Mouse (Mus musculus) forebrain, embryonic 11.5 days (tissue): ENCODE measurements around the gene Dclk1. TPM values are rescaled to one million over a fixed set of nuclear protein-coding genes. Genes with fewer than 3 reads are reported as not detected.
A peak's percentile ranks its signal among the peaks of the same experiment; 100 is the strongest.

Experiments used
- ATAC-seq: fragments of 200-750 bp; cut with Nextera tagmentation; replicated peaks from 2 replicates; pipeline ENCODE4 v1.8.0; 2017; ENCODE audit warnings: moderate TSS enrichment; ENCODE audit not compliant: low FRiP score
- DNase-seq: peaks from one replicate; pipeline ENCODE4 v3.0.0-alpha.2; 2017; ENCODE audit warnings: low spot score
- H3K27ac ChIP-seq: fragments of 300-500 bp; sonication (generic); 2 replicates; pipeline ENCODE4 v1.5.1; 2014; ENCODE audit warnings: low read depth, low read length
- H3K27me3 ChIP-seq: fragments of 300-500 bp; sonication (generic); 2 replicates; pipeline ENCODE4 v1.6.1; 2014; ENCODE audit warnings: mild to moderate bottlenecking, low read length, mixed read lengths; ENCODE audit not compliant: control insufficient read depth, insufficient read depth
- H3K36me3 ChIP-seq: fragments of 300-500 bp; sonication (generic); 2 replicates; pipeline ENCODE4 v1.6.1; 2014; ENCODE audit warnings: mild to moderate bottlenecking, low read length, moderate library complexity, mixed read lengths; ENCODE audit not compliant: control insufficient read depth, insufficient read depth
- H3K4me1 ChIP-seq: fragments of 300-500 bp; sonication (generic); replicated peaks from 2 replicates; pipeline ENCODE4 v1.6.1; 2014; ENCODE audit warnings: low read length, mixed read lengths; ENCODE audit not compliant: control insufficient read depth, insufficient read depth
- H3K4me2 ChIP-seq: fragments of 300-500 bp; sonication (generic); 2 replicates; pipeline ENCODE4 v1.6.1; 2014; ENCODE audit warnings: low read depth, mild to moderate bottlenecking, low read length, moderate library complexity, mixed read lengths; ENCODE audit not compliant: severe bottlenecking
- H3K4me3 ChIP-seq: fragments of 300-500 bp; sonication (generic); 2 replicates; pipeline ENCODE4 v1.5.1; 2014; ENCODE audit warnings: low read depth, low read length
- H3K9ac ChIP-seq: fragments of 300-500 bp; sonication (generic); 2 replicates; pipeline ENCODE4 v1.6.1; 2014; ENCODE audit warnings: low read length
- H3K9me3 ChIP-seq: fragments of 300-500 bp; sonication (generic); 2 replicates; pipeline ENCODE4 v1.6.1; 2016; ENCODE audit warnings: low read length, mixed read lengths; ENCODE audit not compliant: control insufficient read depth
- WGBS: fragments of 180-500 bp; shearing (Covaris S2); extraction: QIAGEN DNeasy Blood & Tissue Kit; methylation state at CpG from one replicate; pipeline ENCODE4 v1.1.7; 2014; 5-methylcytosine and 5-hydroxymethylcytosine counted together
- polyA plus RNA-seq: library from polyadenylated mRNA; unstranded; fragments of >200 nt; fragmentation: Nextera tagmentation; extraction: Ambion mirVana; gene quantifications from 2 replicates; pipeline ENCODE4 v1.2.1, GENCODE M21; 2014

Dclk1 gene
- polyA plus RNA-seq, 1 experiment from 2014 or later = 77.5 TPM

DNA sequence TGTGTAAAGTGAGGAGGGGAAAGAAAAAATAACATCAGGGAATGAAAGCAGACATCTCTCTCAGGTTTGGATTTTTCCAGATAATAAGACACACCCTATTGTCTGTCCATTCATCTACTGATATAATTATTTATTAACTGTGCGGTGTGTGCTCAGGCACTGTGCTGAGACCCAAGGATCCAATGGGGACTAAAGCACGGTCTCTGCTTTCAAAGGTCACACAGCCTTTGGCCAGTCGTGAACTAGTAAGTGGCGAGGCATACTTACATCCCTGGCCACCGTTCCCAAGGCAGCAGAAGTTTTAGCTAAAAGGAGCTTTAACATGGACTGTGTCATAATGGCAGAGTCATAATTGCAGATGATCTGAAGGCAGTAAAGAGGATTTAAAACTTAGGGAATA is 273.8 kb downstream of the Dclk1 start:
- 78% methylated on average over 5 of the region's 5 CpGs for WGBS
- H3K27ac ChIP-seq = no peak overlapping the region
- ATAC-seq = no peak
- no peaks in the 10 kb centered on the region for H3K36me3 ChIP-seq
- H3K4me2 ChIP-seq = no peak overlapping the region
- H3K4me1 ChIP-seq = 0 out of 2 replicates have a peak, but pooled peaks cover 2% of the 10 kb centered on the region
- DNase-seq = no peak
- no peaks in the 10 kb centered on the region for H3K9me3 ChIP-seq
- no peaks in the 10 kb centered on the region for H3K27me3 ChIP-seq
- H3K9ac ChIP-seq = no peak overlapping the region
- H3K4me3 ChIP-seq = no peak overlapping the region

DNA sequence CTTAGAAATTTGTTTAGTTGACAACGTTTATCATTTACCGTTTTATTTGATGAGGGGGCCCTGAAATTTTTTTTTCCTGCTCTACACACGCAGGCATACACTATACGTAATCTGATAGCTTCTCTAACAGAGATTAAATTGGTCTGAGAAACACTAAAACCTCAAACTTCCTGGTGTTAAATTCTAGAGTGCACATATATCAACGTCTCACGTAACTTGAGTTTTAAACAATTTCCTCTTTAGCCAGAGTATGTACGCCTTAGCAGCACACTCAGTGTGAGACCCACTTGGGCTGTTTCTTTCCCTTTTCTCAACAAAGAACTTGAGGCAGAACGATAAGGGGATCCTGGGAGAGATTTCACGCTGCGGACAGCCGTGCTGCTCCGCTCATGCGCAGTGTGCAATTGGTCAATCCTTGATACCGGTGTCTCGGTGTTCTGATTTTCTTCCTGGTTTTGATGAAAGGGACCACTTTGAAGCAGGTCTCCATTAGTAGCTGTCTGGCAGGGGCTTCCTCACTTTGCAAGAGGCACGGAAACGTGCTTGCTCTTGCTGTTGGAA is 275.4 kb downstream of the Dclk1 start:
- WGBS = 81% methylated on average over 17 of the region's 17 CpGs
- H3K9me3 ChIP-seq = no peaks in the 10 kb centered on the region
- DNase-seq = no peak

GRCm38 (mm10) chr3:55520240-55521180 is 278.3 kb downstream of the Dclk1 start:
- Histone ChIP-seq H3K9me3 (no peaks in the 10 kb centered on the region), H3K4me3 (no peak overlapping the region), H3K9ac (no peak overlapping the region), H3K27me3 (no peaks in the 10 kb centered on the region; the same call in 1 of the 2 replicates), H3K36me3 (no peaks in the 10 kb centered on the region), H3K4me2 (no peak overlapping the region), H3K4me1 (peaks cover 5% of the 10 kb centered on the region; the same call in 1 of the 2 replicates), H3K27ac (no peak overlapping the region)
- peak; percentile 76 for ATAC-seq
- peak; percentile 79 for DNase-seq
- 28% methylated on average over 12 of the region's 12 CpGs for WGBS

More for the DNA sequence above, 275.4 kb downstream of the Dclk1 start:
- no peaks in the 10 kb centered on the region; the same call in 1 of the 2 replicates for H3K27me3 ChIP-seq
- H3K4me3 ChIP-seq = no peak overlapping the region
- H3K9ac ChIP-seq = no peak overlapping the region
- H3K4me1 ChIP-seq = 0 out of 2 replicates have a peak, but pooled peaks cover 2% of the 10 kb centered on the region
- H3K27ac ChIP-seq = no peak overlapping the region
- no peak for ATAC-seq
- no peaks in the 10 kb centered on the region for H3K36me3 ChIP-seq
- H3K4me2 ChIP-seq = no peak overlapping the region

GRCm38 (mm10) chr3:55521776-55522175 is 279.6 kb downstream of the Dclk1 start:
- no peak for DNase-seq

DNA sequence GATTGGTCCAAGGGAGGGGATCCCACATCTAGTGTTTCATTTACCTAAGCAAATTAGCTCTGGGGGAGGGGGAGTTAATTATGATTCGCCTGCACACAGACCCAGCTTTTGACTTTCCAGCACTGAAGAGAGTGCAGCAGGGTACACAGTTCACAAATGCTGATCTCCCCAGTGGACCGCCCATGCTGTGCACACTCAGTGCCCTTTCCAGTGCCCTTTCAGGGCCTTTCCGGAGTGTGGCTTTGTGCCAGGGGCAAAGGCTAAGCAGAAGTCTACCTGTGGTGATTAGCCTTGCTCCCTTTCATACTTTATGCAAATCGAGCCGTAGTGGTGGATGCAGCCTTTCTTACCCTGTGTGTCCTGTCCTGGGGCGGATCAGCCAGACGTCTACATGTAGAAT is 281.1 kb downstream of the Dclk1 start:
- no peaks in the 10 kb centered on the region for H3K9me3 ChIP-seq
- ATAC-seq (peak; percentile 75), DNase-seq (peak; percentile 64)
- no peak overlapping the region for H3K27ac ChIP-seq
- 13% methylated on average over 7 of the region's 7 CpGs for WGBS
- no peaks in the 10 kb centered on the region for H3K36me3 ChIP-seq
- H3K4me1 ChIP-seq = peaks cover 5% of the 10 kb centered on the region; the same call in 1 of the 2 replicates
- H3K27me3 ChIP-seq = no peaks in the 10 kb centered on the region; the same call in 1 of the 2 replicates
- H3K4me2 ChIP-seq = no peak overlapping the region
- H3K9ac ChIP-seq = no peak overlapping the region
- no peak overlapping the region for H3K4me3 ChIP-seq

More at GRCm38 (mm10) chr3:55521776-55522175, 279.6 kb downstream of the Dclk1 start:
- Histone ChIP-seq H3K36me3 (no peaks in the 10 kb centered on the region), H3K4me3 (no peak overlapping the region), H3K27me3 (no peaks in the 10 kb centered on the region; the same call in 1 of the 2 replicates), H3K9ac (no peak overlapping the region), H3K9me3 (no peaks in the 10 kb centered on the region), H3K27ac (no peak overlapping the region), H3K4me1 (peaks cover 5% of the 10 kb centered on the region; the same call in 1 of the 2 replicates), H3K4me2 (no peak overlapping the region)
- WGBS = 75% methylated on average over 8 of the region's 8 CpGs
- ATAC-seq = no peak

- no peak overlapping the region for H3K4me3 ChIP-seq
- H3K9ac ChIP-seq = no peak overlapping the region
- H3K4me1 ChIP-seq = peaks cover 5% of the 10 kb centered on the region; the same call in 1 of the 2 replicates
- DNase-seq (no peak), ATAC-seq (no peak)
- no peak overlapping the region for H3K27ac ChIP-seq
- no peaks in the 10 kb centered on the region for H3K9me3 ChIP-seq
- H3K36me3 ChIP-seq = no peaks in the 10 kb centered on the region
- no peak overlapping the region for H3K4me2 ChIP-seq
- 43% methylated on average over 16 of the region's 16 CpGs for WGBS
- no peaks in the 10 kb centered on the region; the same call in 1 of the 2 replicates for H3K27me3 ChIP-seq
Observed at GRCm38 (mm10) chr3:55523735-55524477, 281.7 kb downstream of the Dclk1 start.

DNA sequence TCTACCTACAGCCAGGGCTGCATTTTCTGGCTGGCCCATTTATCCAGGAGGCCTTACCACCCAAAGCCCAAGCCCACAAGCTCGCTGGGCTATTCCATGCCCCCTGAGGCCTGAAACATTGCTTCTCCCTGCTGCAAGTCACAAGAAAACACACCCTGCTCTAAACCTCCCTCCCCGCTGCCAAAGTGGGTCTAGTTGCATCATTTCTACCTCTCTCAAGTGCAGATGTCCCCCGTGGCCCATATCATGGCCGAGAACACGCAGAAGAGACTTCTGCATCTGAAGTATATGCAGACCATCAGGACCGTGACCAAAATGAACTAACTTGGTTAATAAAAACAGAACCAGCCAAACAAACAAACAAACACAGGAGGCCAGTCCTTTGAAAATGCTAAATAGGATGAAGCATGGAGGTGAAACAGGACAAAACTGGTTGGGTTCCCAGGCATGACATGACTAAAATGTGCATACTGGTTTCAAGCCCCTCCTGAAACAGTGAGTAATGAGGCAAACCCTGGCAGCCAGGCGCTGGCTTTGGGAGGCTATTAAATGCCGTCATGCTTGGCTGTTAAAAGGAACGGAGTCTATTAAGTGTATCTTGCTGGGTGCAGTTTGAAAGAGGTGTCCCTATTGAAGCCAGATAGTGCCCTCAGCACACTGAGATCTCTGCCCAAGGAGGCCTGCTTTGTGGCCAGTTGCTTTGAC is 282.5 kb downstream of the Dclk1 start:
- Histone ChIP-seq H3K9me3 (no peaks in the 10 kb centered on the region), H3K27me3 (no peaks in the 10 kb centered on the region; the same call in 1 of the 2 replicates), H3K9ac (no peak overlapping the region), H3K4me1 (peaks cover 5% of the 10 kb centered on the region; the same call in 1 of the 2 replicates), H3K4me3 (no peak overlapping the region), H3K36me3 (no peaks in the 10 kb centered on the region), H3K4me2 (no peak overlapping the region), H3K27ac (no peak overlapping the region)
- DNase-seq = no peak
- 76% methylated on average over 9 of the region's 9 CpGs for WGBS
- ATAC-seq = no peak

- H3K27ac ChIP-seq = no peak overlapping the region
Observed at GRCm38 (mm10) chr3:55526470-55526869, 284.3 kb downstream of the Dclk1 start.

More at GRCm38 (mm10) chr3:55526470-55526869, 284.3 kb downstream of the Dclk1 start:
- ATAC-seq = no peak
- DNase-seq = no peak
- Histone ChIP-seq H3K9me3 (no peaks in the 10 kb centered on the region), H3K9ac (no peak overlapping the region), H3K27me3 (no peaks in the 10 kb centered on the region; the same call in 1 of the 2 replicates), H3K4me1 (peaks cover 3% of the 10 kb centered on the region; the same call in 1 of the 2 replicates), H3K36me3 (no peaks in the 10 kb centered on the region), H3K4me3 (no peak overlapping the region), H3K4me2 (no peak overlapping the region)
- 87% methylated on average over 3 of the region's 3 CpGs for WGBS
